Mouse (Mus musculus): Measurements from ENCODE around the gene Jph4. TPM values are rescaled to one million over a fixed set of nuclear protein-coding genes. Genes with fewer than 3 reads are reported as not detected.

The Jph4 gene
- polyA plus RNA-seq, 1 experiment, result 0.33 TPM

DNA sequence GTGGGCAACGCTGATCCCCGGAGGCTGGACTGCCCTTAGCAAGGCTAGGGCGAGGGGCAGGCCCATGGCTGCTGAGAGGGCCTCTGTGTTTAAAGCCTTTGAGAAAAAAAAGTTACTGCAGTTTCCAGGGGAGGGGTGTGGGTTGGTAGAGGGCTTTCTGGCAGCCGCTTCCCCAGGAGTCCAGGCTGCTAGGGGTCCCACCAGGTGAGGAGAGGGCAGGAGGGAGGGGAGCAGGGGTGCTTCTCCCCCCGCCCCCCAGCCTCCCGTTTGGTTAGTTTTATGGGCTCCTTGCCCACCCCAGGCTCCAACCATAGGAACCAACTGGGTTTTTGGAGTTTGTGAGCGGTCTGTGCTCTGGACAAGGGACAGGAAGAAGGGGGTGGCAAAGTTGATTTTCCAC lies 54.9 kb downstream of the Jph4 start:
- H3K36me3 ChIP-seq (ENCODE audit: control insufficient read depth, insufficient read depth, low read length), result peaks cover 7% of the 10 kb centered on the region
- WGBS, result 71% methylated on average over 7 of the region's 7 CpGs
- TF ChIP-seq POLR2A (IDR thresholded peaks at IDR 0.05; ENCODE audit: low read depth, low read length) (no peak), CTCF (IDR thresholded peaks at IDR 0.05; ENCODE audit: extremely low read depth, insufficient read depth, insufficient read length, insufficient replicate concordance) (no peak)
- no peaks in the 10 kb centered on the region for H3K27me3 ChIP-seq (ENCODE audit: control insufficient read depth, insufficient read depth, low read length)
- DNase-seq (ENCODE audit: low read depth in 1 of 2, low spot score in 2 of 2), result no peak
- H3K27ac ChIP-seq (ENCODE audit: insufficient read depth, low read length), result no peak overlapping the region
- H3K4me3 ChIP-seq (ENCODE audit: extremely low read depth, insufficient read depth, insufficient read length), result no peak overlapping the region
- 0 out of 2 replicates have a peak, but pooled peaks cover 2% of the 10 kb centered on the region for H3K4me1 ChIP-seq (ENCODE audit: control insufficient read depth, insufficient read depth, insufficient read length)

DNA sequence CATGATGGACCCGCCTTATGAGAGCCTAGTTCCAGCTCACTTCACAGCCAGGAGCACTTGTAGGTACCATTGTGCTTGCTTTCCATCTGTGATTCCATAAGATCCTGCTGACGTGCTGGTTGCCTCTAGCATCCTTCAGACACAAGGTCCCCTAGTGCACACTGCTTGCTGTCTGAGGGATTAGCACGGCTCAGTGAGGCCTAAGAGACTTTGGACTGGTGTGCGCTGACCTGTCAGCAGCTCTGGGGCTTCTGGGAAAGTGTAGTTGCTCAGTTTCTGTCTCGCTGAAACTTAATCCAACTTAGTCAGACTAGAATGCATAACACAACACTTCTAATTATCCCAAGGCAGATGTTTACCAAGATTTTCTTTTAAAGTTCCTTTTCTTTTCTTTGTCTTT lies 56.8 kb downstream of the Jph4 start:
- Histone ChIP-seq H3K27ac (ENCODE audit: insufficient read depth, low read length) (no peak overlapping the region), H3K27me3 (ENCODE audit: control insufficient read depth, insufficient read depth, low read length) (no peaks in the 10 kb centered on the region), H3K4me3 (ENCODE audit: extremely low read depth, insufficient read depth, insufficient read length) (no peak overlapping the region), H3K4me1 (ENCODE audit: control insufficient read depth, insufficient read depth, insufficient read length) (0 out of 2 replicates have a peak, but pooled peaks cover 2% of the 10 kb centered on the region), H3K36me3 (ENCODE audit: control insufficient read depth, insufficient read depth, low read length) (no peaks in the 10 kb centered on the region)
- WGBS, result 91% methylated on average over 5 of the region's 5 CpGs
- no peak for DNase-seq (ENCODE audit: low read depth in 1 of 2, low spot score in 2 of 2)
- TF ChIP-seq CTCF (IDR thresholded peaks at IDR 0.05; ENCODE audit: extremely low read depth, insufficient read depth, insufficient read length, insufficient replicate concordance), result no peak
- no peak for TF ChIP-seq POLR2A (IDR thresholded peaks at IDR 0.05; ENCODE audit: low read depth, low read length)

DNA sequence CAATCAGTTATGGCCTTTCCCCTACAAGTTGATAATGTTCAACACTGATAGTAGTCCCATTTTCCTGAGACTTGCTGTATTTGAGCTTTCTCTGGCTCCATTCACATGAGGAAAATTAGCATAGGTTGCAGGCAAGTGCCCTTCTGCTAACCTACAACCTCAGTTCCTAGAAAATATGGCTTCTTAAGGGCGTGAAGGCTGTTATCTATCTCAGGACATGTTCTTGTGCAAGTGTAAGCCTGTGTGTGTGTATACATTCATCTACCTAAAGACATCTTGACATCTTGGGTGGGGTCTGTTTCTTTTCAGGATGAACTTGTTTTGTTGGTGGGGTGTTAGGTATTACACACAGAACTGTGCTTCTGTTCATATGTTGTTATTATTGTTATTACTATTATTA lies 57.7 kb downstream of the Jph4 start:
- Histone ChIP-seq H3K27ac (ENCODE audit: insufficient read depth, low read length) (no peak overlapping the region), H3K36me3 (ENCODE audit: control insufficient read depth, insufficient read depth, low read length) (no peaks in the 10 kb centered on the region), H3K27me3 (ENCODE audit: control insufficient read depth, insufficient read depth, low read length) (no peaks in the 10 kb centered on the region), H3K4me3 (ENCODE audit: extremely low read depth, insufficient read depth, insufficient read length) (no peak overlapping the region), H3K4me1 (ENCODE audit: control insufficient read depth, insufficient read depth, insufficient read length) (0 out of 2 replicates have a peak, but pooled peaks cover 2% of the 10 kb centered on the region)
- TF ChIP-seq POLR2A (IDR thresholded peaks at IDR 0.05; ENCODE audit: low read depth, low read length) (no peak), CTCF (IDR thresholded peaks at IDR 0.05; ENCODE audit: extremely low read depth, insufficient read depth, insufficient read length, insufficient replicate concordance) (no peak)
- no peak for DNase-seq (ENCODE audit: low read depth in 1 of 2, low spot score in 2 of 2)
- WGBS, result 74% methylated on average over 1 of the region's 1 CpGs

Other genes starting within 250 kb of the Jph4 start
- 2.8 and 4.1 TPM in 2 replicates for gene Homez, start 246.0 kb downstream of the Jph4 start, polyA plus RNA-seq (2012; rRNA removed)
- gene Ppp1r3e, start 239.4 kb downstream of the Jph4 start, polyA plus RNA-seq (2012; rRNA removed), result 6.3 and 10.7 TPM in 2 replicates
- 16.6 and 16.9 TPM in 2 replicates for gene Bcl2l2, start 233.6 kb downstream of the Jph4 start, polyA plus RNA-seq (2012; rRNA removed)
- 3.1 TPM in 1 of 2 replicates, not detected in the other for gene Gm20521, start 233.5 kb downstream of the Jph4 start, polyA plus RNA-seq (2012; rRNA removed)
- 73.3 and 76.7 TPM in 2 replicates for gene Pabpn1, start 224.4 kb downstream of the Jph4 start, polyA plus RNA-seq (2012; rRNA removed)
- 18.5 and 18.9 TPM in 2 replicates for gene Slc22a17, start 203.8 kb downstream of the Jph4 start, polyA plus RNA-seq (2012; rRNA removed)
- 2.4 and 3.7 TPM in 2 replicates for gene Efs, start 190.8 kb downstream of the Jph4 start, polyA plus RNA-seq (2012; rRNA removed)
- gene Il25, start 184.2 kb downstream of the Jph4 start, polyA plus RNA-seq (2012; rRNA removed), result not detected in 2 replicates
- 0.14 TPM in 1 of 2 replicates, not detected in the other for gene Cmtm5, start 180.7 kb downstream of the Jph4 start, polyA plus RNA-seq (2012; rRNA removed)
- 0.02 and 0.61 TPM in 2 replicates for gene Myh6, start 150.0 kb downstream of the Jph4 start, polyA plus RNA-seq (2012; rRNA removed)
- not detected in 2 replicates for gene Gm17428, start 140.0 kb downstream of the Jph4 start, polyA plus RNA-seq (2012; rRNA removed)
- not detected in 2 replicates for gene Myh7, start 122.3 kb downstream of the Jph4 start, polyA plus RNA-seq (2012; rRNA removed)
- 10.4 and 11.0 TPM in 2 replicates for gene Ngdn, start 101.5 kb downstream of the Jph4 start, polyA plus RNA-seq (2012; rRNA removed)
- gene Zfhx2, start 24.6 kb downstream of the Jph4 start, polyA plus RNA-seq (2012; rRNA removed), result 4.2 and 4.5 TPM in 2 replicates
- gene Thtpa, start 22.2 kb downstream of the Jph4 start, polyA plus RNA-seq (2012; rRNA removed), result 4.1 and 4.4 TPM in 2 replicates
- 64.9 and 77.2 TPM in 2 replicates for gene Ap1g2, start 10.3 kb downstream of the Jph4 start, polyA plus RNA-seq (2012; rRNA removed)
- gene Dhrs2, start 105.1 kb upstream of the Jph4 start, polyA plus RNA-seq (2012; rRNA removed), result not detected in 2 replicates

All from spleen, adult 2 months (tissue).